Mouse (Mus musculus) limb, embryonic 12.5 days (tissue): ENCODE measurements around the gene Myh1. TPM values are rescaled to one million over a fixed set of nuclear protein-coding genes. Genes with fewer than 3 reads are reported as not detected.

Experiments used
- ATAC-seq: fragments of 200-750 bp; cut with Nextera tagmentation; 2 replicates; pipeline ENCODE4 v1.8.0; 2017; ENCODE audit warnings: low read depth, moderate TSS enrichment; ENCODE audit not compliant: insufficient number of reproducible peaks, insufficient read depth, low FRiP score, low TSS enrichment
- H3K27ac ChIP-seq: fragments of 300-500 bp; sonication (generic); 2 replicates; pipeline ENCODE4 v1.5.1; 2016; ENCODE audit warnings: mild to moderate bottlenecking, moderate library complexity
- H3K27me3 ChIP-seq: fragments of 300-500 bp; sonication (generic); 2 replicates; pipeline ENCODE4 v1.6.1; 2016; ENCODE audit warnings: mild to moderate bottlenecking, moderate library complexity
- H3K36me3 ChIP-seq: fragments of 300-500 bp; sonication (generic); 2 replicates; pipeline ENCODE4 v1.6.1; 2016; ENCODE audit warnings: mild to moderate bottlenecking, moderate library complexity
- H3K4me1 ChIP-seq: fragments of 300-500 bp; sonication (generic); replicated peaks from 2 replicates; pipeline ENCODE4 v1.6.1; 2016
- H3K4me2 ChIP-seq: fragments of 300-500 bp; sonication (generic); 2 replicates; pipeline ENCODE4 v1.6.1; 2016; ENCODE audit warnings: mild to moderate bottlenecking, moderate library complexity
- H3K4me3 ChIP-seq: fragments of 300-500 bp; sonication (generic); replicated peaks from 2 replicates; pipeline ENCODE4 v1.5.1; 2016; ENCODE audit warnings: mild to moderate bottlenecking
- H3K9ac ChIP-seq: fragments of 300-500 bp; sonication (generic); replicated peaks from 2 replicates; pipeline ENCODE4 v1.6.1; 2016; ENCODE audit warnings: mild to moderate bottlenecking, moderate library complexity
- H3K9me3 ChIP-seq: fragments of 300-500 bp; sonication (generic); 2 replicates; pipeline ENCODE4 v1.6.1; 2016; ENCODE audit warnings: mild to moderate bottlenecking, moderate library complexity
- WGBS: fragments of 180-500 bp; shearing (Covaris S2); methylation state at CpG from one replicate; pipeline ENCODE4 v1.1.7; 2016; 5-methylcytosine and 5-hydroxymethylcytosine counted together
- polyA plus RNA-seq: library from polyadenylated mRNA; unstranded; fragments of >200 nt; fragmentation: Nextera tagmentation; extraction: Ambion mirVana; gene quantifications from 2 replicates; pipeline ENCODE4 v1.2.1, GENCODE M21; 2016

The Myh1 gene
- 0.46 and 0.59 TPM in 2 replicates for polyA plus RNA-seq

DNA sequence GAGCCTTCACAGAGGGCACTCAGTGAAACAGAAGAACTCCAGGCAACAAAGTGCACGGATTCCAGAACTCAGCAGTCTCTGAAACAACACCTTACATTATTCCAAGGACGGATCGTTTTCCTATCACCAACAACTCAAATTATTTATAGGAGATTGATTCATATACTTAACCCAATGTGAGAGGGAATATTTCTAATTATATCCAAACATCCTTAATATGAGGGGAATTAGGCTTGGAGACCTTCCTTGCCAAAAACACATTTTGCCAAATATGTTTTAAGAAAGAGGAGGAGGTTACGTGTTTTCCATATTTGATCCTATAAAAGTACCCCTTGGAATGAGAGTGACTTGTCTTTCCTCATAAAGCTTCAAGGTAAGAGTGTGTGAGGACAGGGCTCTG lies at the start of gene Myh1:
Gene Myh1 (plus strand): TSS at position 301 of the 400 bp plus-strand sequence.
- no peaks in the 10 kb centered on the region for H3K4me1 ChIP-seq
- no peaks in the 10 kb centered on the region for H3K36me3 ChIP-seq
- no peak within 1 kb of the TSS for H3K27ac ChIP-seq
- no peak within 1 kb of the TSS for H3K9ac ChIP-seq
- H3K4me3 ChIP-seq, result no peak within 1 kb of the TSS
- no peak for ATAC-seq
- H3K27me3 ChIP-seq, result no peaks in the 10 kb centered on the region
- no peak within 1 kb of the TSS for H3K4me2 ChIP-seq
- 77% methylated on average over 4 of the region's 4 CpGs for WGBS
- H3K9me3 ChIP-seq, result no peaks in the 10 kb centered on the region

DNA sequence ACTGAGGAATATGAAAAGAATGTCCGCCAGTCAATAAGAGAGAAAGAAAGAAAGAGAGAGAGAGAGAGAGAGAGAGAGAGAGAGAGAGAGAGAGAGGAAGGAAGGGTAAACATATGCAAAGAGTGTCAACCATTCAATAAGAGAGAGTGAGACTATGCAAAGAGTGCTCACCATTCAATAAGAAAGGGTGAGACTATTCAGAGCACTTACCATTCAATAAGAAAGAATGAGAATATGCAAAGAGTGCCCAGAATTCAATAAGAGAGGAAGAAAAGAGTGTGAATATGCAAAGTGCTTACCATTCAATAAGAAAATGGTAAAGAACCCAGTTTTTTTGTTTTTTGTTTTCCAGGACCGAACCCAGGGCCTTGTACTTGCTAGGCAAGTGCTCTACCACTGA lies 49.6 kb upstream of the Myh1 start:
- Histone ChIP-seq H3K36me3 (no peaks in the 10 kb centered on the region), H3K27me3 (no peaks in the 10 kb centered on the region), H3K4me3 (no peak overlapping the region), H3K9ac (no peak overlapping the region), H3K9me3 (no peaks in the 10 kb centered on the region), H3K4me2 (no peak overlapping the region), H3K27ac (no peak overlapping the region), H3K4me1 (no peaks in the 10 kb centered on the region)
- 92% methylated on average over 2 of the region's 2 CpGs for WGBS
- no peak for ATAC-seq

DNA sequence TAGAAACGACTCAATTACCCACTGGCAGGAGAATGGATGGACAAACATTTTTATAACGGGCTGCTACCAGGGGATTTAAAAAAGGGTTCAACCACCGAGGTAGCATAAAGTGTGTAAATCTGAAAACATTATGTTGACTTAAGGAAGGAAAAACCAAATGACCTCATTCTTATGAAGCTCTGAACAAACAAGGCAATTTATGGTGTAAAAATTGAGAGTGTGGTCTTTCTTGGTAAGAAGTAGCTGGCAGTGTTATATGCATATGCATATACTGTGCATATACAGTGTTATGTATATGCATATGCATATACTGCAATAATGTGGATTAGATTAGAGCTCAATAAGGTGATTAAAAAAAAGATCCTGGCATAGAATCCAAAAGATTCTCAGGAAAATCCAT lies 48.7 kb upstream of the Myh1 start:
- 72% methylated on average over 3 of the region's 3 CpGs for WGBS

DNA sequence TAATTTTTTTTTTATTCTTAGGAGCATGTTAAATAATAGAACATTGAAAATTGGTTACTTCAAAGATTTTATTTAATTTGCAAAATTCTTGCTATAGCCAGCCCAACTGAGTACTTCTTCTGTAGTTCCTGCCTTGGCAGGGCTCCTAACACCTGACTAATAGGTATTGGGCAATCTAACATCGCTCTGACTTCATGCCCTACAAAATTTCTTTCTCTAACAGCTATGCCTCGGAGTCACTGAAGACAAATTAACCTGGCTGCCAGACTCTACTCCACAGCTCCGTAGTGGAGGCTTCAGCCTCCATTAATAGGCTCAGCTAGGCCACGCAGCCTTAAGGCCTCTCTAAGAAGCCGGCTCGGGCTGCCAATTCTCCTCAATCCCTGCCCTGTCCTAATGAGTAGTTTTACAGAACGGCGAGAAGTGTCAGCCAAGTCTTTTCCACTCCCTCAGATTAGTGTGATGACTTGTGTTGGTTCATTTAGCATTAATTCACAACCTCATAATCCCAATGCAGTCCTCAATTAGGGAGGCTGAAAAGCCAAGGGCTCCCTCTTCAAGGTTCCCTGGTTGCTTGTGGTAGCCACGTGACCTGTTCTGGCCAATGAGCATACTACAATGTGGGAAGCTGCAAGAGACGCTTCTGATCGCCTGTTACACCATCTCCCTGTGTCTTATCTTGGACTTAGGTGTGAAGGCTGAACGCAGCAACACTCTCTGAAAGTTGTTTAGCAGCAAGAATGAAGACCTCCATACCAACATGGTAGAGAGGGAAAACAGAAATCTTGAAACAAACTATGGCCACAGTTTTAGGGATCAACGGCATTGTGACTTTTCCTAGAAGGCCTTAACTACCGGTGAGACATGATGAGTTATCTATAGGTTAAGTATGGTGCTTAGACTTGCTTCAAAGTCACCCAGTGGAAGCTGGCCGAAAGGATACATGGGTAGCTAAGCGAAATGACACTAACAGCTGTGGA lies 47.9 kb upstream of the Myh1 start:
- Histone ChIP-seq H3K4me3 (no peak overlapping the region), H3K4me1 (no peaks in the 10 kb centered on the region), H3K9ac (no peak overlapping the region), H3K4me2 (no peak overlapping the region), H3K27me3 (no peaks in the 10 kb centered on the region), H3K9me3 (no peaks in the 10 kb centered on the region), H3K27ac (no peak overlapping the region), H3K36me3 (no peaks in the 10 kb centered on the region)
- 87% methylated on average over 16 of the region's 16 CpGs for WGBS
- no peak for ATAC-seq

More for the DNA sequence above, 48.7 kb upstream of the Myh1 start:
- no peak overlapping the region for H3K4me2 ChIP-seq
- no peak overlapping the region for H3K27ac ChIP-seq
- no peak overlapping the region for H3K4me3 ChIP-seq
- no peaks in the 10 kb centered on the region for H3K4me1 ChIP-seq
- H3K9ac ChIP-seq, result no peak overlapping the region
- H3K27me3 ChIP-seq, result no peaks in the 10 kb centered on the region
- ATAC-seq, result no peak
- no peaks in the 10 kb centered on the region for H3K9me3 ChIP-seq
- H3K36me3 ChIP-seq, result no peaks in the 10 kb centered on the region

DNA sequence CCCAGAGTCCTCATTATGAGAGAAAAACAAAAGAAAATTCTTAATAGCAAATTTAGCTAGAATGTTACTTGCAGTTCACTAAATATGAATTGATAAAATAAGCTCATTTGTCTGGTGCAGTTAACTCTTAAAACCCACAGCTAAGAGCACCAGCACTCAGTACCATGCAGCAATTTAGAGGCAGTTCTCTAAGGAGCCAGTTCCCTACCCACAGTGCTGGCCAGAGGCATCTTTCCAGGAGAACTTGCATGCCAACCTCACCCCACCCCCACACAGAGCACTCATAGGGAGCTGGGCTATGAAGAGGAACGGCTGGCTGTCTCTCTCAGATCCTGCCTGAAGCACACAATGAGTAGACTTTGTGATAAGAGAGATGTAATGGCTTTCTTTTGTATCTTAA lies 46.7 kb upstream of the Myh1 start:
- H3K4me3 ChIP-seq, result no peak overlapping the region
- H3K9me3 ChIP-seq, result no peaks in the 10 kb centered on the region
- H3K36me3 ChIP-seq, result no peaks in the 10 kb centered on the region
- H3K27ac ChIP-seq, result no peak overlapping the region
- no peaks in the 10 kb centered on the region for H3K27me3 ChIP-seq
- WGBS, result 35% methylated on average over 1 of the region's 1 CpGs
- H3K9ac ChIP-seq, result no peak overlapping the region
- no peak for ATAC-seq
- no peaks in the 10 kb centered on the region for H3K4me1 ChIP-seq
- H3K4me2 ChIP-seq, result no peak overlapping the region

DNA sequence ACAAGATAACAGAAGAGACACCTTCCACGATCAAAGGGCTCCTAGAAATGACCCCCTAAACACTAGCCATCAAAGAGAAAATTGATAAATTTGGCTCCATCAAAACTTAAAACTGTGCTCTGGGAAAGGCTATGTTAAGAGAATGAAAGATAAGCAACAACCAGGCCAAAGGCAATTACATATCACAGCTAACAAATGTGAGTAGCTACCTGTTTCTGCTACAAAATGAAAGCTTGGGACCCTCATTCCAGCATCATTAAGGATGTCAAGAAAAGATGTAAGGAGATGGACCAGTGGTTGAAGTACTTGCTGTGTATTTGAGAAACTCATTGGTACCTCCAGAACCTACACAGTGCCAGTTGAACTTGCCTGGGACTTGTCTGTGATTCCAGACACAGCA lies 46.0 kb upstream of the Myh1 start:
- WGBS, result 72% methylated on average over 1 of the region's 1 CpGs
- H3K9ac ChIP-seq, result no peak overlapping the region
- H3K36me3 ChIP-seq, result no peaks in the 10 kb centered on the region
- H3K9me3 ChIP-seq, result no peaks in the 10 kb centered on the region
- ATAC-seq, result no peak
- H3K4me1 ChIP-seq, result no peaks in the 10 kb centered on the region
- no peak overlapping the region for H3K4me3 ChIP-seq
- no peaks in the 10 kb centered on the region for H3K27me3 ChIP-seq
- no peak overlapping the region for H3K4me2 ChIP-seq
- H3K27ac ChIP-seq, result no peak overlapping the region

DNA sequence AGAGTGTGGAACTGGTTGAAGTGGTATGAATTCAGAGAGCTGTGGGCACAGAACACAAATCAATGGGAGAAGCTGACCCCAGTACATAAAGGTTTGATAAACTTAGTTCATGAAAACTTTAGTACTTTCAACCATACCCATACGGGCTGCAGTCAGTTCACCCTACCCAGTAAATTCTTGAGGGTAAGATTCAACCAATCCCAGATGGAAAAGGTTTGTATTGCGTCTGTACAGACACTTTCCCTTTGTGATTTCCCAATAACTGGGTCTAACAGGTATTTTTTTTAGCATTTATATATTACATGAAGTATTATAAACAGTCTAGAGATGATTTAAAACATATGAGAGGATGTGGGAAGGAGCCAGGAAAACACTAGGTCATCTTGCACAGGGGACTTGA lies 44.2 kb upstream of the Myh1 start:
- ATAC-seq, result no peak
- 65% methylated on average over 2 of the region's 2 CpGs for WGBS
- Histone ChIP-seq H3K36me3 (no peaks in the 10 kb centered on the region), H3K9ac (no peak overlapping the region), H3K4me1 (no peaks in the 10 kb centered on the region), H3K9me3 (no peaks in the 10 kb centered on the region), H3K4me3 (no peak overlapping the region), H3K27me3 (no peaks in the 10 kb centered on the region), H3K27ac (no peak overlapping the region), H3K4me2 (no peak overlapping the region)

DNA sequence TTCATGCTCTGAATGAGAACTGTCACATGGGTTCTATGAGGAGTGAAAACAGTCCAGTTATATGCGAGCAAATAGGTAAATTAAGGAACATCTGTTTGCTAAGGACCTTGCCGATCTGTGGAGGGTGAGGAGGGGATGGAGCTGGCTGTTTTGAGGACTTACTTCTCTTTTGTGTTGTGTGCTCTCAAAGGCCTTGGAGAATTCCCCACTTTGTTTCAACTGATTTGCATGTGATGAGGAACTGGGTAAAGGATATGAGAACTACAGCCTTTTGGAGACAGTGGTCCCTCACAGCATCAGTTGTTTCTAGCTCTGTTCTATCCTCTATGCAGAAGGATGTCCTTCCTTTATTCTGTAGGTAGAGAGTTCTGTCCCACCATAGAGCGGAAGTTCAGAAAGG lies 39.7 kb upstream of the Myh1 start:
- WGBS, result 87% methylated on average over 3 of the region's 3 CpGs

DNA sequence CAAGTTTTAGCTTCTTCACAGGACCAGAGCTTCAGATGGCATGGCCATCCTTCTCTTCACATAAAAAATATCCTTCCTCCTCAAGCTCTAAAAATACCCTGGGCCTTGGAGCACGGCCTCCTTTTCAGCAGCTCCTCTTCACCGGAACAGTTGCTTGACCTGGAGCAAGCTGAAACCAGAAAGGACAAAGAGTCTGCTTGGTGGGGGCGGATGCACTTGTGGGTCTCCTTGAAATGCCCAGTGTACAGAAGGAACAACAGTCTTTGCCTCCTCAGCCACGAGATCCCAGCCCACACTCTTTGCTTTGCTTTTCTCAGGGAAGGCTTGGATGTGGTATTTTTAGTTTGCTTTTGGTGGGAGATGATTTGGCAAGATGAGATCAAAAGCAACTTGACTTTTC lies 36.2 kb upstream of the Myh1 start:
- H3K9ac ChIP-seq, result no peak overlapping the region
- no peaks in the 10 kb centered on the region for H3K27me3 ChIP-seq
- no peak for ATAC-seq
- 85% methylated on average over 4 of the region's 4 CpGs for WGBS
- H3K4me3 ChIP-seq, result no peak overlapping the region
- H3K27ac ChIP-seq, result no peak overlapping the region
- H3K4me2 ChIP-seq, result no peak overlapping the region
- H3K4me1 ChIP-seq, result no peaks in the 10 kb centered on the region
- no peaks in the 10 kb centered on the region for H3K9me3 ChIP-seq
- H3K36me3 ChIP-seq, result no peaks in the 10 kb centered on the region

More for the DNA sequence above, 39.7 kb upstream of the Myh1 start:
- no peak overlapping the region for H3K4me3 ChIP-seq
- H3K27me3 ChIP-seq, result no peaks in the 10 kb centered on the region
- H3K9me3 ChIP-seq, result no peaks in the 10 kb centered on the region
- ATAC-seq, result no peak
- H3K4me2 ChIP-seq, result no peak overlapping the region
- no peak overlapping the region for H3K9ac ChIP-seq
- H3K36me3 ChIP-seq, result no peaks in the 10 kb centered on the region
- H3K4me1 ChIP-seq, result no peaks in the 10 kb centered on the region
- H3K27ac ChIP-seq, result no peak overlapping the region

DNA sequence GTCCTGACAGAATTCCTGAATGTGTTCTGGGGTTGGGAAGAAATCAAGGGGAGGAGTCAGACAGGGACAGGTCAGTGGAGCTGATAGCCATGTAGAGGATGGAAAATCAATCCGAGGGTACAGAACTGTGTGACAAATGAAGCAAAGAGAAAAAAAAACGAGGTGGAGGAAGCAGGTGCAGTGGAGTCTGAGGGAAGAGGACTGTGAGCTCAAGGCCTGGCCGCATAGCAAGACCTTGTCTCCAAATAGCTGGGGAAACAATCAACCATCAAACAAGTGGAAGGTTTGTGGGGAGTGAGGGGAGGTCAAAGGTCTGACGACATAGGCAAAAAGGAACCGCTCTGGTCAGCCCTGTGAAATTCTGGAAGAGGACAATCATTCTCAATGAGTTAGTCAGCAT lies 35.0 kb upstream of the Myh1 start:
- WGBS, result 62% methylated on average over 5 of the region's 5 CpGs
- Histone ChIP-seq H3K9me3 (no peaks in the 10 kb centered on the region), H3K4me3 (no peak overlapping the region), H3K36me3 (no peaks in the 10 kb centered on the region), H3K27me3 (no peaks in the 10 kb centered on the region), H3K27ac (no peak overlapping the region), H3K9ac (no peak overlapping the region), H3K4me2 (no peak overlapping the region), H3K4me1 (no peaks in the 10 kb centered on the region)
- no peak for ATAC-seq

DNA sequence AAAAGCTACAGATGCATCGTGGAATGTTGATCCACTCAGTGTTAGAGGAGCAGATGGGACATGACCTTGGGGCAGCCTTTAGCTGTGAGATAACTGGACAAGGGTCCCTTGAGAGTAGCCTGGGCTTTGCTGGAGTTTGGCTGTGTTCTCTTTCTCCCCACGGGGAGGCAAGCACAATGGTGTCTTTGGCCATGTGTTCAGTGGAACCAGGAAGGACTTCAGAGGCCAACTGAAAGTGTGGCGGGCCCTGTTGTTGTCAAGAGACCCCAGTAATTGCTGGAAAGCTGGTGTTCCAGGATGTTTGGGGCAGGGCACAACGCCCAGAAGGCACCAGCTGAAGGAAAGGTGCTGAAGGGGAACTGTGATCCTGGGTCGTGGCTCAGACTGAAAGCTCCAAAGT lies 30.6 kb upstream of the Myh1 start:
- no peaks in the 10 kb centered on the region for H3K27me3 ChIP-seq
- no peaks in the 10 kb centered on the region for H3K4me1 ChIP-seq
- H3K9ac ChIP-seq, result no peak overlapping the region
- H3K4me3 ChIP-seq, result no peak overlapping the region
- H3K4me2 ChIP-seq, result no peak overlapping the region
- WGBS, result 64% methylated on average over 5 of the region's 5 CpGs
- H3K27ac ChIP-seq, result no peak overlapping the region
- ATAC-seq, result no peak
- H3K9me3 ChIP-seq, result no peaks in the 10 kb centered on the region
- no peaks in the 10 kb centered on the region for H3K36me3 ChIP-seq

DNA sequence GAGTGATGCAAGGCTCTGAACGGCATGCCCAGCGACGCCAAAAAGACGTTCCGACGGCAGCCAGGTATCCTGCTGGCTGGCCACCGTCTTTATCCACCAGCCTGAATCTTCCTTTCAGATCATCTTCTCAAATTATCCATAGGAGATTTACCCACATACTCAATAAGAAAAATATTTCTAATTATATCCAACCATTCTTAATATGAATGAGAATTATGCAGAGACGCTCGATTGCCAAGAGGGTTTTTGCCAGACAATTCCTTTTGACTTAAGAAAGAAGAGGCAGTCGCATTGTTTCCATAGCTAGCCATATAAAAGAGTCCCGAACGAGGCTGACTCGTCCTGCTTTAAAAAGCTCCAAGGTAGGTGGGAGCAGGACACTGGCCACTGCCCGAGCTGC lies 29.1 kb upstream of the Myh1 start, which contains the start of gene Myh2:
Gene Myh2 (plus strand): TSS at position 301 of the 400 bp plus-strand sequence.
- H3K9me3 ChIP-seq, result no peaks in the 10 kb centered on the region
- H3K4me3 ChIP-seq, result no peak within 1 kb of the TSS
- no peaks in the 10 kb centered on the region for H3K36me3 ChIP-seq
- no peak within 1 kb of the TSS for H3K4me2 ChIP-seq
- 86% methylated on average over 14 of the region's 14 CpGs for WGBS
- no peak within 1 kb of the TSS for H3K27ac ChIP-seq
- H3K4me1 ChIP-seq, result no peaks in the 10 kb centered on the region
- ATAC-seq, result no peak
- no peaks in the 10 kb centered on the region for H3K27me3 ChIP-seq
- H3K9ac ChIP-seq, result no peak within 1 kb of the TSS
